Mouse (Mus musculus): ENCODE data around the gene BC052040.

DNA sequence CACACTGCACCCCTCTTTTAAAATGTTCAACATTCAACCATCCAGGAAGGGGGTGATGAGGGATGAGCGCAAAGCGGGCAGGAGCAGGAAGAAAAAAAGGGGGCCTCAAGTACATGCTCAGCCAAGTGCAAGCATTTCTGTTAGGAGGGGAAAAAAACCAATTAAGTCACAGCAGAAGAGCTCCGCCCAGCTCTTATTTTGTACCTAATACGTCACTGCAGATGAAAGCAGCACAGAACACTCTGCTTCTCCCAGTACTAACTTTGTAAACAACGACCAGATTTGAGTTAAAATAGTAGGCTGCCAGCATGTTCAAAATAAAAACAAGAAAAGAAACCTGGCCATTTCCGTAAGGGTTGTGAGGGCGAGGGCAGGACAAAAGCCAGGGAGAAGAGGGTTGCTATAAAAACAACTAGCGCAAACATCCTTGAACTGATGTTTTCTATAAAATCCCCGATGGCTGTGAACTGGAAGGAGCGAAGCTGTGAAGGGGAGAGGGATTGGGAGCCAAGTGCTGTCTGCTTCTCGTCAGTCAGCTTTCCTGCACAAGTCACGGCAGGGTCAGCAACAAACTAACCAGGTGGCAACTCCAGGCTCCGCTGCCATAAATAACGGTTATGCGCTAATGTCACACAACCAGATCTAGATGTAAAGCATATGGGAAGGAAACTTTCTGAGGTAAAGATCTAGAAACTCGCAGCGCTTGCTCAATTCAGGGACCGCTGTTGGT is 2.2 kb upstream of the BC052040 start:
- TF ChIP-seq POLR2A (IDR thresholded peaks at IDR 0.05; ENCODE audit: low read depth, low read length) (no peak), CTCF (IDR thresholded peaks at IDR 0.05; ENCODE audit: borderline replicate concordance, insufficient read depth, low read length) (no peak)

Measured in embryonic fibroblast, embryonic 13.5 days (primary cell).